Mouse (Mus musculus) liver, embryonic 14 days (tissue): ENCODE data around the gene Smu1. TPM values are rescaled to one million over a fixed set of nuclear protein-coding genes. Genes with fewer than 3 reads are reported as not detected.

Experiments
- polyA plus RNA-seq: library from polyadenylated mRNA; depleted of rRNA; stranded (reverse); fragments of >200 nt; gene quantifications from 2 replicates; pipeline ENCODE4 v1.2.3, GENCODE M21; 2012; rRNA removed

Smu1 gene
- polyA plus RNA-seq, result 36.6 and 43.6 TPM in 2 replicates

DNA sequence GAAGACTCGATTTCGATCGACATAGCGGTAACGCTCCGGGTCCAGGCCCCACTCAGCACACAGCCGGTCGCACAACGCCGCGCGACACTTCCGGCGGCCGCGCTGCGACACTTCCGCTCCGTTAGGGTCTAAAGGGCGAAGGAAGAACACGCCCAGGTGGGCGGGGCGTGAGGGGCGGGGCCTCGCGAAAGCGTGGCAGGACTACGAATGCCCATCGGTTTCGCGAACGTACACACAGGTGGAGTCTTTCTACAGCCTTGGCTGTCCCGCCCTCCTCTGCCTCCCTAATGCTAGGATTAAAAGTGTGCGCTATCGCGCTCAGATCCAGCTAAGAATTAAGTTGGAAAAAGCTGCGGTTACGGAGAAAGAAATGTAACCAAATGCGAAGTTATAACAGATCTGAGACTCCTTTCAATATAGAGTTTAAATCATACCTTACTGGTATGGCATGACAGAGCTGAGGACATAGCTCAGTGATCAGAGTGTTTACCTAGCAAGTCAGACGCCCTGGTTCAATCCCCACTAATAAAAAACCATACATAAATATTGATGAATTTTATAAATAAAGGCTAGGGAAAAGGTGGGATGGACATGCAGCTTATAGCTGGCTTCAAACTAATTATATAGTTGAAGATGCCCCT lies at the start of gene Smu1:
Smu1 (minus strand) TSS at position 144 of the 641 bp plus-strand sequence.

DNA sequence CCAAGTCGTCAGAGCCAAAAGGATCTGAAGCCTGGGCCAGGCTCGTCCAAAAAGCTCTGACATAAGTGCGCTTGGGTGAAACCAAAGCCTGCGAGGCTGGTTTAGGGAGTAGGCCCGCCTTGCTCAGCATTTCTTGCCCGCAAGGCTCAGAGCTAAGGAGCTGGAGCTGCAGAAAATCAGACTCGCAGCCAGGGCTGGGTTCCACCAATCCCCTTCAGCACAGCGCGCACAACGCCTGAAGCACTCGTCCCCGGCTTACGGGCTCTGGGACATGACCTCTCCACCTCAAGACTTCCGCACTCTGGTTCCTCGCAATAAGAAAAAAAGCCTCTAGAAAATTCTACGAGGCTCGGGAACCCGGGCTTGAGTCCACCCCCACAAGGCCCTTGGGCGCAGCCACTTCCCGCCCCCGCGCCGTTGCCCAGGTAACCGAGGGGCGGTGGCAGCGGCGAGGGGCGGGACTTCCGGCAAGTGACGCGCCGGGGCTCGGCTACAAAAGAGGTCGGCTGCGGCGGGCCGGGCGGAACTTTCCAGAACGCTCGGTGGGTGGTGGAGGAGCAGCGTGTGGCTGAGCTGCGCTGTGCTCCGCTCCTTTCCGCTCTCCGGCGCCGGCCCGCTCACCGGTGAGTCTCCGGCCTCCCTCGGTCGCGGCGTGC lies 35.6 kb downstream of the Smu1 start, which contains the start of gene Dnaja1:
Dnaja1 (plus strand) TSS at position 140 of the 656 bp plus-strand sequence.

DNA sequence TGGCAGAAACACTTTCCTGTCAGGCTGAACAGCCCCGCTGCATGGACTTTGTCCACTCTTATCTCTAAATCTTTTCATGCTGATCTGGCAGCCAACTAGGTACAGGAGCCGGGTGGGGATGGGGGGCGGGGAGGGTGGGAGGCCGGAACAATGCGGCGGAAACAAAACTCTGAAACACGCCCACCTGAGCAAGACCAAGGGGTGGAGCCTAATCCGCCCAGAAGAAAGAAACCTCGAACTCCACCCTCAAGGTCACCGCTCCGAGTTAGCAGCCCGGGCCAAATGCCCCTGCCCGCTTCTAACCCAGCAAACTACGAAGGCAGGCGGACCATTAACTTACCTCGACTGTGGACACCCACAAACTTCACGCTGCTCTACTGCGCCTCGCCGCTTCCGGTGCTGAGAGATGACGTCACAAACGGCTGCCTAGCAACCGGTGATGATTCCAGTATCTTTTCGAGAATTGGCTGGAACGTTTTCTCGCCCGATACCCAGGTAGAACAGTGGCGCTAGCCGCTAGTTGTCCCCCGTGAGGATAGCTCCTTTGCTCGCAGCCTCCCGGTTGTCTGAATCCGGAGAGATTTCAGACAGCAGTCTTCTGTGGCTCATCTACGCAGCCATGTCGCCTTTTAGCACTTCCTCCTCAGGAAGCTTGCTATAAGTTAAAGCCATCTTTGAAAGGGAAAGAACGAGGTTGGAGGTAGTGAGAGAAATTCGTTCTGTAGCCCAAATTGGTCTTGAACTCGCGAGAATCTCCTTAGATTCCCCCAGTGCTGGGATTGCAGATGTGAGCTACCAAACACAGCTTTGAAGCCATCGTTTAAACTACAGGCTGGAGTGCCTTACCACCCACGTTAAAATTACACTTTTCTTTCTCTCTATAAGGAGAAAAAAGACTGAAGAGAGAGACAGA lies 54.7 kb downstream of the Smu1 start, which contains the start of gene Aptx:
Aptx (minus strand) TSS at position 398 of the 913 bp plus-strand sequence.

Other genes with a start within 250 kb of the Smu1 start
- 4.7 and 5.0 TPM in 2 replicates for gene Aptx, start 54.7 kb downstream of the Smu1 start, polyA plus RNA-seq
- 36.0 and 42.5 TPM in 2 replicates for gene Dnaja1, start 35.8 kb downstream of the Smu1 start, polyA plus RNA-seq
- gene B4galt1, start 96.1 kb upstream of the Smu1 start, polyA plus RNA-seq, result 13.7 and 16.4 TPM in 2 replicates
- 0.37 and 1.0 TPM in 2 replicates for gene Spink4, start 162.1 kb upstream of the Smu1 start, polyA plus RNA-seq
- 67.2 and 68.6 TPM in 2 replicates for gene Bag1, start 190.4 kb upstream of the Smu1 start, polyA plus RNA-seq
- gene Chmp5, start 190.5 kb upstream of the Smu1 start, polyA plus RNA-seq, result 26.9 and 30.2 TPM in 2 replicates
- 22.8 and 25.0 TPM in 2 replicates for gene Nfx1, start 213.0 kb upstream of the Smu1 start, polyA plus RNA-seq